Mouse (Mus musculus): Measurements from ENCODE around the gene Rps21. TPM values are rescaled to one million over a fixed set of nuclear protein-coding genes. Genes with fewer than 3 reads are reported as not detected.
A peak's percentile ranks its signal among the peaks of the same experiment; 100 is the strongest.

The Rps21 gene
- polyA plus RNA-seq, 1 experiment, result 4,273 TPM

DNA sequence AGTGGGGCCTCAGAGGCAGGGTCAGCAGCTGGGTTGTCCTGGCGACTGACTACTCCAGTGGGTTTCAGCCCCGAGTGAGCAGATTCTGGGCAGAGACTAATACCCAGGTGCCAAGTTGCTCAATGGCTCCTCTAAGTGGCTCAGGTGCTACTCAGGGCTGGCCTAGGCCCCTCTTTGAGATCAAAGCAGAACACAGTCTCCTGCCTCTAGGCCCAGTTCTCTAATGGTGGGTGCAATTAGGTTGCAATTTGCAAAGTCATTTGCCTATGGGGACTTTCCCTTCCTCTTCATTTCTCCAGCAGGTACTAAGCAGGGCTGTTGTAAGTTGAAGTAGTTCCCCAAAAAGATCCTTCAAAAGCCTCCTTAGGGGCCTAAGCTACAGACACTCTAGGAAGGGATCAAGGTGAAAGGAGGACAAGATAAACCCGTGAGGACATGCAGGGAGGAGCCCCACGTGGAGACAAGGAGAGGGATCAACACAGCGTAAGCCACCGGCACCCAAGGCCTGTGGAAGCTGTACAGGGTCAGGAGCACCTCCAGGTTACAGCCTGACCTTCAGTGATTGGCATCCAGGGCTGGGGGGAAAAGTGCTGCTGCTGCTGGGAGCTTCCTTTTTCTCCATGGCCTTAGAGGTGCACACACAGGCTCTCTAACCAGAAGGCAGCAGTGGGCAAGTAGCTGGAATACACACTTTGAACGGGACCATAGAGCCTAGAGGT lies 13.5 kb downstream of the Rps21 start:
- Histone ChIP-seq H3K27ac (ENCODE audit: control insufficient read depth, insufficient read depth, low read length) (no peak overlapping the region), H3K4me3 (ENCODE audit: control insufficient read depth, insufficient read depth, low read length) (no peak overlapping the region), H3K4me1 (replicated peaks; ENCODE audit: control insufficient read depth, insufficient read depth, low read length) (peaks cover 19% of the 10 kb centered on the region), H3K27me3 (ENCODE audit: control insufficient read depth, insufficient read depth, low read length) (no peaks in the 10 kb centered on the region), H3K36me3 (ENCODE audit: control insufficient read depth, insufficient read depth, low read length) (no peaks in the 10 kb centered on the region)
- no peak for TF ChIP-seq CTCF (IDR thresholded peaks at IDR 0.05; ENCODE audit: borderline replicate concordance, control insufficient read depth, extremely low read depth, insufficient read depth, low read length, poor library complexity)
- TF ChIP-seq POLR2A (IDR thresholded peaks at IDR 0.05; ENCODE audit: control insufficient read depth, extremely low read depth, insufficient read depth, low read length, poor library complexity), result no peak
- 67% methylated on average over 7 of the region's 7 CpGs for WGBS
- no peak for DNase-seq

DNA sequence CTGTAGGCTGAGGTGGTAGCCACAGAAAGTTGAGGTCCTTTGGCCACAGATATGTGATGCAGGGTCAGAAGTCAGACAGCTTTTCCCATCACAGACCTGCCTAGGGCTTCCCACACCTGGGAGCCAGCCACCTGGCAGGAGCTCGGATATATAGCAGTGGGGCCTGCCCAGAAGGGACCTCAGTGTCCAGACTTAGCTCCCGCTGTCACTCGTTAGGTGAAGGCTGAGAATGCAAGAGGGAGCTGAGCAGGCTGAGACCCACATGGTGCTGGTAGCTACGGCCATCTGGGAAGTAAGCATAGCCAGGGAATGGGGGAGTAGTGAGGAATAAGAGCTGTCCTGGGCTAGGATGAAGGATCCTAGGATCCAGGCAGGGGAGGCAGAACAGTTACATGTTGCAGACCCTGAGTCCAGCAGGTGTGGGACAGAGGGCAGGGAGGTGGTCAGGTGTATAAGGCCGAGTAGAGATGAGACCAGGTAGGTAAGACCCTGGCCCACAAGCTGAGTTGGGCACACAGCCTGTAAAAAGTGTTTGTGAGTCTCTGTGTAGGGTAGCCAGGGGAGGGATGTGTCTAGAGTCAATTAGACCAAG lies 14.7 kb downstream of the Rps21 start:
- TF ChIP-seq CTCF (IDR thresholded peaks at IDR 0.05; ENCODE audit: borderline replicate concordance, control insufficient read depth, extremely low read depth, insufficient read depth, low read length, poor library complexity), result no peak
- TF ChIP-seq POLR2A (IDR thresholded peaks at IDR 0.05; ENCODE audit: control insufficient read depth, extremely low read depth, insufficient read depth, low read length, poor library complexity), result no peak
- WGBS, result 91% methylated on average over 5 of the region's 5 CpGs
- Histone ChIP-seq H3K4me1 (replicated peaks; ENCODE audit: control insufficient read depth, insufficient read depth, low read length) (peaks cover 30% of the 10 kb centered on the region), H3K36me3 (ENCODE audit: control insufficient read depth, insufficient read depth, low read length) (no peaks in the 10 kb centered on the region), H3K4me3 (ENCODE audit: control insufficient read depth, insufficient read depth, low read length) (no peak overlapping the region), H3K27ac (ENCODE audit: control insufficient read depth, insufficient read depth, low read length) (no peak overlapping the region), H3K27me3 (ENCODE audit: control insufficient read depth, insufficient read depth, low read length) (no peaks in the 10 kb centered on the region)
- DNase-seq, result no peak

DNA sequence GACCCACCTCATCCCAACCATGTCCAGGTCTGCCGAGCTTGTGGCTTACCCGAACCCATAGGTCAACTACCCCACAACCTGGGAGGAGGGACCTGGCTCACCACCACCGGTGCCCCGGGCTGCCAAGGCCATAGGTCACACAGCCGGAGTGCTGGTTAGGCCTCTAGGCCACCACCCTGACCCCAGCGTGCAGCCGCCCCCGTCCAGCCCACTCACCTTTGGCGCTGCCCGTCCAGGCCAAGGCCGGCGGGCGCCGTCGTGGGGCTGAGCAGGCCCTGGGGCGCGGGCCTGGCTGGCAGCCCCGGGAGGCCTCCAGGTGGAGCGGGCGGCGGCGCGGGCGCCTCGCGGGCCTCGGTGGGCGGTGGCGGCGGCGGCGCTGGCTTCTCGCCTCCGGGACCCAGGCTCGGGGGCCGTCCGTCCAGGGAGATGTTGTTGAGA lies 15.7 kb downstream of the Rps21 start:
- WGBS, result 1% methylated on average over 37 of the region's 37 CpGs
- TF ChIP-seq CTCF (IDR thresholded peaks at IDR 0.05; ENCODE audit: borderline replicate concordance, control insufficient read depth, extremely low read depth, insufficient read depth, low read length, poor library complexity) (0 out of 2 replicates have a peak, but pooled peaks have one; percentile 17), POLR2A (IDR thresholded peaks at IDR 0.05; ENCODE audit: control insufficient read depth, extremely low read depth, insufficient read depth, low read length, poor library complexity) (no peak)
- DNase-seq, result no peak

DNA sequence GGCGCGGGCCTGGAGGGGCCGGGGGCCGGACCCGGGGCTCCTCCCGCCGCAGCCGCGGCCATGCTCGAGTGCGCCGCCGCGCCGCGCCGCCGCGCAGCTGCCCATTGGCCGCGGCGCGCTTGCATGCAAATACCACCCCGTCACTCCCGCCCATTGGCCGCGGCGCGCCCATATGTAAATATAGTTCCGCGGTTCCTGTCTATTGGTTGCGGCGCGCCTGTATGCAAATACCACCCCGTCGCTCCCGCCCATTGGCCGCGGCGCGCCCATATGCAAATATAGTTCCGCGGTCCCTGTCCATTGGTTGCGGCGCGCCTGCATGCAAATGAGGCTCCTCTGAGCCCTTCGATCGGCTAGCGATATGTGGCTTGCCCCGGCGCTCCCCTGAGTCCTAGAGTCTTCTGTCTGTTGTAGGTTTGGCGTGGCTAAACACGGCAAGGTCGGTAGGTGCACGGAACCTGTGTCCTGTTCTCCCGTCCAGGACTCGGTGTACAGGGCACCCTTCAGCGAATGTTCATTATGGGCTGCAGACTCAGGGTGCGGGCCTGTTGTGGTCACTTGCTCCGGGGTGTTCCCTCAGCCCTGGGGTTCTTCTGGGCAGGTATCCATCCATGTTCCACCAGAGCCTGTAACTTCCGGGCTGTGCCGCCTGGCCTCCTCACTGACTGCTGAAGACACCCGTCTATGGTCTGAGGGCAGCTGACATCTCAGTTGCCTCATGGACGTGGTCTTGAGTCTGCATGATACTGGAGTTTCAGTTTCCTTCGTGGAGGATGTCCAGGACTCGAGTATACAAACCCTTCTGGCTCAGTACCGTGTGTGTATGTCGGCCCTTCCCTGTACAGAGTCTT lies 16.4 kb downstream of the Rps21 start, which contains the start of gene Cables2:
Gene Cables2 (minus strand): TSS at position 103 of the 851 bp plus-strand sequence.
- peak; percentile 50; the same call in 1 of the 2 replicates for TF ChIP-seq POLR2A (IDR thresholded peaks at IDR 0.05; ENCODE audit: control insufficient read depth, extremely low read depth, insufficient read depth, low read length, poor library complexity)
- 0 out of 2 replicates have a peak, but pooled peaks have one; percentile 55 for TF ChIP-seq CTCF (IDR thresholded peaks at IDR 0.05; ENCODE audit: borderline replicate concordance, control insufficient read depth, extremely low read depth, insufficient read depth, low read length, poor library complexity)
- DNase-seq, result peak; percentile 90
- H3K27ac ChIP-seq (ENCODE audit: control insufficient read depth, insufficient read depth, low read length), result no peak within 1 kb of the TSS
- 5% methylated on average over 68 of the region's 68 CpGs for WGBS
- no peaks in the 10 kb centered on the region for H3K27me3 ChIP-seq (ENCODE audit: control insufficient read depth, insufficient read depth, low read length)
- peaks cover 31% of the 10 kb centered on the region for H3K4me1 ChIP-seq (replicated peaks; ENCODE audit: control insufficient read depth, insufficient read depth, low read length)
- peak within 1 kb of the TSS; percentile 58 for H3K4me3 ChIP-seq (ENCODE audit: control insufficient read depth, insufficient read depth, low read length)
- no peaks in the 10 kb centered on the region for H3K36me3 ChIP-seq (ENCODE audit: control insufficient read depth, insufficient read depth, low read length)

More for the DNA sequence above, 15.7 kb downstream of the Rps21 start:
- no peak overlapping the region for H3K27ac ChIP-seq (ENCODE audit: control insufficient read depth, insufficient read depth, low read length)
- H3K4me1 ChIP-seq (replicated peaks; ENCODE audit: control insufficient read depth, insufficient read depth, low read length), result peaks cover 31% of the 10 kb centered on the region
- no peaks in the 10 kb centered on the region for H3K36me3 ChIP-seq (ENCODE audit: control insufficient read depth, insufficient read depth, low read length)
- H3K4me3 ChIP-seq (ENCODE audit: control insufficient read depth, insufficient read depth, low read length), result peak overlapping the region; percentile 58
- H3K27me3 ChIP-seq (ENCODE audit: control insufficient read depth, insufficient read depth, low read length), result no peaks in the 10 kb centered on the region

DNA sequence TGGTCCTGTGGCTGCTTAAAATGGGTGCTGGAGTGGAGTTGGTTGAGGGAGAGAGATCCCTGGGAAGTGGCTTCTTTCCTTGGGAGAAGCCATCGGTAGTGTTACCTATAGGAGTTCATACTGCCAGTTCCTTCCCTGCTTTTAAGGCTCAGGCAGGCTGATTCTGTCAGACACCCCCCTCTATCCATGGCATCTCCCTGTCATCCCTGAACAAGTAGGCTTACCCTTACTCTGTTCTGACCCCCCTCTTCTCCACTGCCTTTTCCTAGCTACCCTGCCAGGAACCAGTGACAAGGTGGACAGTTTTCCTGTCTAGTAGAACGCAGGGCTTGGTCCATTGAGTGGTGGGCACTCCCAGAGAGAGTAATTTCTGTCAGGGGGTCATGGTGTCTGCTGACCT lies 17.3 kb downstream of the Rps21 start:
- TF ChIP-seq POLR2A (IDR thresholded peaks at IDR 0.05; ENCODE audit: control insufficient read depth, extremely low read depth, insufficient read depth, low read length, poor library complexity), result no peak
- TF ChIP-seq CTCF (IDR thresholded peaks at IDR 0.05; ENCODE audit: borderline replicate concordance, control insufficient read depth, extremely low read depth, insufficient read depth, low read length, poor library complexity), result no peak
- Histone ChIP-seq H3K4me3 (ENCODE audit: control insufficient read depth, insufficient read depth, low read length) (no peak overlapping the region), H3K27me3 (ENCODE audit: control insufficient read depth, insufficient read depth, low read length) (no peaks in the 10 kb centered on the region), H3K27ac (ENCODE audit: control insufficient read depth, insufficient read depth, low read length) (no peak overlapping the region), H3K4me1 (replicated peaks; ENCODE audit: control insufficient read depth, insufficient read depth, low read length) (peaks cover 31% of the 10 kb centered on the region), H3K36me3 (ENCODE audit: control insufficient read depth, insufficient read depth, low read length) (no peaks in the 10 kb centered on the region)
- DNase-seq, result no peak
- 98% methylated on average over 2 of the region's 2 CpGs for WGBS

DNA sequence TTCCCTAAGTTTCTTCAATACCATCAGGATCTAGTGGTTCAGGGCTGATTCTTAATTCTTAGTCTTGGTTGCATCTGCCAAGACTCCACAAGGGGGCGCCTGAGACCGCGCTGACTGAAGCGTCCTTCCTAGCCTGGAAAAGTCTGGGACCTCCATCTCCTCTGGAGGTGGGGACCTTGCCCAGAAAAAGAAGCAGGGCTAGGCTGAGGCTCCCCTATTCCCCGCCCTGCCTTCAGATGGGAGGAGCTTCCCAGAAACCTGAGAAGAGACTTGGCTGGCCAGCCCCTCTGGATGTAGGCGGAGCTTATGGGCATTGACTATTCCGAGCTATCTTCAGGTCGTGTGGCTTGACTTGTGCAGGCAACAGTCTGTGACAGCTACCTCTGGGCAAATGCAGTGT lies 18.7 kb downstream of the Rps21 start:
- Histone ChIP-seq H3K4me3 (ENCODE audit: control insufficient read depth, insufficient read depth, low read length) (no peak overlapping the region), H3K27ac (ENCODE audit: control insufficient read depth, insufficient read depth, low read length) (no peak overlapping the region)
- 3% methylated on average over 8 of the region's 8 CpGs for WGBS

More for the DNA sequence above, 18.7 kb downstream of the Rps21 start:
- Histone ChIP-seq H3K36me3 (ENCODE audit: control insufficient read depth, insufficient read depth, low read length) (no peaks in the 10 kb centered on the region), H3K27me3 (ENCODE audit: control insufficient read depth, insufficient read depth, low read length) (no peaks in the 10 kb centered on the region), H3K4me1 (replicated peaks; ENCODE audit: control insufficient read depth, insufficient read depth, low read length) (peaks cover 31% of the 10 kb centered on the region)
- peak; percentile 66 for DNase-seq
- TF ChIP-seq POLR2A (IDR thresholded peaks at IDR 0.05; ENCODE audit: control insufficient read depth, extremely low read depth, insufficient read depth, low read length, poor library complexity) (no peak), CTCF (IDR thresholded peaks at IDR 0.05; ENCODE audit: borderline replicate concordance, control insufficient read depth, extremely low read depth, insufficient read depth, low read length, poor library complexity) (peak; percentile 88)
